Mouse (Mus musculus) lung, postnatal 4 days (tissue): ENCODE results near the gene Tanc1.

ENCODE experiments used
- DNase-seq, 2 experiments: peaks; one replicate each; pipeline ENCODE4 v3.0.0; 2021

Gene Tanc1

GRCm38 (mm10) chr2:59802722-59803387, 191.0 kb downstream of the Tanc1 start:
- no peak for DNase-seq

- DNase-seq, result no peak
Observed at GRCm38 (mm10) chr2:59805595-59805994, 193.8 kb downstream of the Tanc1 start.

GRCm38 (mm10) chr2:59806038-59806437, 194.2 kb downstream of the Tanc1 start:
- DNase-seq, result no peak

GRCm38 (mm10) chr2:59808608-59809007, 196.8 kb downstream of the Tanc1 start:
- DNase-seq, result no peak

GRCm38 (mm10) chr2:59810039-59810438, 198.2 kb downstream of the Tanc1 start:
- no peak for DNase-seq

GRCm38 (mm10) chr2:59811247-59811646, 199.4 kb downstream of the Tanc1 start:
- no peak for DNase-seq

- DNase-seq, result no peak
Observed at GRCm38 (mm10) chr2:59812641-59813040, 200.8 kb downstream of the Tanc1 start.

GRCm38 (mm10) chr2:59813457-59813856, 201.6 kb downstream of the Tanc1 start:
- DNase-seq, result no peak

- DNase-seq, result no peak
Observed at GRCm38 (mm10) chr2:59814997-59815396, 203.2 kb downstream of the Tanc1 start.

- DNase-seq, result no peak
Observed at GRCm38 (mm10) chr2:59818663-59819062, 206.8 kb downstream of the Tanc1 start.

- no peak for DNase-seq
Observed at GRCm38 (mm10) chr2:59819415-59819814, 207.6 kb downstream of the Tanc1 start.

- DNase-seq, result no peak
Observed at GRCm38 (mm10) chr2:59820088-59820487, 208.2 kb downstream of the Tanc1 start.

GRCm38 (mm10) chr2:59821044-59821443, 209.2 kb downstream of the Tanc1 start:
- DNase-seq, result no peak

GRCm38 (mm10) chr2:59824289-59824688, 212.4 kb downstream of the Tanc1 start:
- DNase-seq, result peak; percentile 65 to 86

GRCm38 (mm10) chr2:59825380-59825779, 213.5 kb downstream of the Tanc1 start:
- DNase-seq, result no peak

- no peak for DNase-seq
Observed at GRCm38 (mm10) chr2:59828103-59828655, 216.3 kb downstream of the Tanc1 start.

GRCm38 (mm10) chr2:59828777-59829508, 217.1 kb downstream of the Tanc1 start:
- peak; percentile 69 to 86 for DNase-seq

GRCm38 (mm10) chr2:59829718-59830117, 217.9 kb downstream of the Tanc1 start:
- DNase-seq, result no peak

GRCm38 (mm10) chr2:59830151-59830550, 218.3 kb downstream of the Tanc1 start:
- DNase-seq, result peak; percentile 55 to 76

- no peak for DNase-seq
Observed at GRCm38 (mm10) chr2:59830940-59831339, 219.1 kb downstream of the Tanc1 start.

GRCm38 (mm10) chr2:59831831-59832230, 220.0 kb downstream of the Tanc1 start:
- no peak for DNase-seq

- peak; percentile 56 to 73 for DNase-seq
Observed at GRCm38 (mm10) chr2:59838825-59839224, 227.0 kb downstream of the Tanc1 start.

- DNase-seq, result no peak
Observed at GRCm38 (mm10) chr2:59839755-59840154, 227.9 kb downstream of the Tanc1 start.

GRCm38 (mm10) chr2:59840191-59840590, 228.3 kb downstream of the Tanc1 start:
- DNase-seq, result no peak
